Mouse (Mus musculus) mammary gland, adult 2 months (tissue): ENCODE measurements around the gene Xlr4c. TPM values are rescaled to one million over a fixed set of nuclear protein-coding genes. Genes with fewer than 3 reads are reported as not detected.

ENCODE experiments used
- polyA plus RNA-seq: library from polyadenylated mRNA; depleted of rRNA; stranded (reverse); fragments of >200 nt; gene quantifications from 2 replicates; pipeline ENCODE4 v1.2.3, GENCODE M21; 2012; ENCODE audit warnings: low replicate concordance; rRNA removed

Xlr4c gene
- polyA plus RNA-seq: 0.72 and 1.3 TPM in 2 replicates

GRCm38 (mm10) chrX:73242821-73243325 is at the start of gene Xlr4c:
Gene Xlr4c (minus strand): TSS chrX:73243130.

GRCm38 (mm10) chrX:73265270-73265669 is 22.3 kb upstream of the Xlr4c start, which contains the start of gene Xlr3c:
Gene Xlr3c (minus strand): TSS chrX:73265390.

GRCm38 (mm10) chrX:73227914-73228605 is 14.9 kb downstream of the Xlr4c start, which contains the start of gene F8a:
Gene F8a (plus strand): TSS chrX:73228291.

GRCm38 (mm10) chrX:73213819-73214564 is 28.9 kb downstream of the Xlr4c start, which contains the start of gene Xlr4b:
Gene Xlr4b (plus strand): TSS chrX:73214333.

GRCm38 (mm10) chrX:73191934-73192333 is 51.0 kb downstream of the Xlr4c start, which contains the start of gene Xlr3b:
Gene Xlr3b (plus strand): TSS chrX:73192207.

Other genes starting within 250 kb of the Xlr4c start
- gene Pnma5, start 206.0 kb downstream of the Xlr4c start, polyA plus RNA-seq: not detected in 2 replicates
- 0.03 TPM in 1 of 2 replicates, not detected in the other for gene Pnma3, start 178.3 kb downstream of the Xlr4c start, polyA plus RNA-seq
- gene Xlr4a, start 160.7 kb downstream of the Xlr4c start, polyA plus RNA-seq: 0.19 and 0.62 TPM in 2 replicates
- gene Xlr3a, start 146.0 kb downstream of the Xlr4c start, polyA plus RNA-seq: 0.19 TPM in 1 of 2 replicates, not detected in the other
- 0.07 and 0.17 TPM in 2 replicates for gene Gm14685, start 126.1 kb downstream of the Xlr4c start, polyA plus RNA-seq
- gene Xlr5b, start 94.3 kb downstream of the Xlr4c start, polyA plus RNA-seq: not detected in 2 replicates
- not detected in 2 replicates for gene DXBay18, start 93.7 kb downstream of the Xlr4c start, polyA plus RNA-seq
- gene Spin2d, start 66.1 kb downstream of the Xlr4c start, polyA plus RNA-seq: not detected in 2 replicates
- 0.75 and 3.2 TPM in 2 replicates for gene Xlr3b, start 50.9 kb downstream of the Xlr4c start, polyA plus RNA-seq
- 1.4 and 2.4 TPM in 2 replicates for gene Xlr4b, start 28.8 kb downstream of the Xlr4c start, polyA plus RNA-seq
- 10.8 and 30.5 TPM in 2 replicates for gene F8a, start 14.8 kb downstream of the Xlr4c start, polyA plus RNA-seq
- 0.13 TPM in 1 of 2 replicates, not detected in the other for gene Xlr3c, start 22.3 kb upstream of the Xlr4c start, polyA plus RNA-seq
- gene Xlr5a, start 49.8 kb upstream of the Xlr4c start, polyA plus RNA-seq: not detected in 2 replicates
- gene Xlr5c, start 49.8 kb upstream of the Xlr4c start, polyA plus RNA-seq: 0.17 and 0.26 TPM in 2 replicates
- 0.09 TPM in 1 of 2 replicates, not detected in the other for gene Gm45015, start 93.7 kb upstream of the Xlr4c start, polyA plus RNA-seq
- gene Zfp275, start 99.5 kb upstream of the Xlr4c start, polyA plus RNA-seq: 15.9 and 24.5 TPM in 2 replicates
- gene Gm18336, start 155.6 kb upstream of the Xlr4c start, polyA plus RNA-seq: 0.07 and 0.54 TPM in 2 replicates
- 0.05 and 0.07 TPM in 2 replicates for gene Zfp92, start 168.0 kb upstream of the Xlr4c start, polyA plus RNA-seq
- 1.1 and 3.4 TPM in 2 replicates for gene Trex2, start 192.2 kb upstream of the Xlr4c start, polyA plus RNA-seq
- gene Haus7, start 215.9 kb upstream of the Xlr4c start, polyA plus RNA-seq: 23.8 and 32.0 TPM in 2 replicates
- gene Bgn, start 240.5 kb upstream of the Xlr4c start, polyA plus RNA-seq: 209 and 447 TPM in 2 replicates